Mouse (Mus musculus) embryonic fibroblast, embryonic 13.5 days (primary cell): ENCODE measurements around the gene Gpr142.

Source experiments
- CTCF ChIP-seq: IDR thresholded peaks from 2 replicates; pipeline ENCODE4 v1.5.1; 2011; ENCODE audit warnings: mild to moderate bottlenecking, control low read depth, low read length, moderate library complexity, borderline replicate concordance; ENCODE audit not compliant: insufficient read depth
- POLR2A ChIP-seq: IDR thresholded peaks from 2 replicates; pipeline ENCODE4 v1.6.1; 2011; ENCODE audit warnings: low read depth, mild to moderate bottlenecking, control low read depth, low read length, moderate library complexity

GRCm38 (mm10) chr11:114818185-114818584 lies 19.5 kb downstream of the Gpr142 start:
- no peak for TF ChIP-seq POLR2A
- no peak for TF ChIP-seq CTCF
